Mouse (Mus musculus) hindbrain, embryonic 13.5 days (tissue): ENCODE results near the gene Coil. TPM values are rescaled to one million over a fixed set of nuclear protein-coding genes. Genes with fewer than 3 reads are reported as not detected.

Source experiments
- ATAC-seq: fragments of 200-750 bp; cut with Nextera tagmentation; 2 replicates; pipeline ENCODE4 v1.8.0; 2017; ENCODE audit warnings: moderate TSS enrichment; ENCODE audit not compliant: low FRiP score
- H3K27ac ChIP-seq: fragments of 300-500 bp; sonication (generic); 2 replicates; pipeline ENCODE4 v1.5.1; 2015; ENCODE audit warnings: inconsistent platforms, mild to moderate bottlenecking, moderate library complexity
- H3K27me3 ChIP-seq: fragments of 300-500 bp; sonication (generic); 2 replicates; pipeline ENCODE4 v1.6.1; 2015; ENCODE audit warnings: mild to moderate bottlenecking, inconsistent platforms
- H3K36me3 ChIP-seq: fragments of 300-500 bp; sonication (generic); 2 replicates; pipeline ENCODE4 v1.6.1; 2015; ENCODE audit warnings: mild to moderate bottlenecking, inconsistent platforms
- H3K4me1 ChIP-seq: fragments of 300-500 bp; sonication (generic); replicated peaks from 2 replicates; pipeline ENCODE4 v1.6.1; 2015; ENCODE audit warnings: inconsistent platforms
- H3K4me2 ChIP-seq: fragments of 300-500 bp; sonication (generic); 2 replicates; pipeline ENCODE4 v1.6.1; 2015; ENCODE audit warnings: inconsistent platforms, mild to moderate bottlenecking, moderate library complexity
- H3K4me3 ChIP-seq: fragments of 300-500 bp; sonication (generic); 2 replicates; pipeline ENCODE4 v1.5.1; 2015; ENCODE audit warnings: mild to moderate bottlenecking, inconsistent platforms
- H3K9ac ChIP-seq: fragments of 300-500 bp; sonication (generic); 2 replicates; pipeline ENCODE4 v1.6.1; 2015; ENCODE audit warnings: mild to moderate bottlenecking, inconsistent platforms
- H3K9me3 ChIP-seq: fragments of 300-500 bp; sonication (generic); 2 replicates; pipeline ENCODE4 v1.6.1; 2016; ENCODE audit warnings: inconsistent platforms
- WGBS: fragments of 180-500 bp; shearing (Covaris S2); methylation state at CpG from one replicate; pipeline ENCODE4 v1.1.7; 2015; 5-methylcytosine and 5-hydroxymethylcytosine counted together
- polyA plus RNA-seq: library from polyadenylated mRNA; unstranded; fragments of >200 nt; fragmentation: Nextera tagmentation; extraction: Ambion mirVana; gene quantifications from 2 replicates; pipeline ENCODE4 v1.2.1, GENCODE M21; 2015

Gene Coil
- polyA plus RNA-seq, 1 experiment from 2014 or later, result 26.7 TPM

- Histone ChIP-seq H3K4me2 (no peak overlapping the region), H3K4me1 (peaks cover 6% of the 10 kb centered on the region), H3K27me3 (no peaks in the 10 kb centered on the region), H3K9ac (peak overlapping the region; percentile 39; the same call in 1 of the 2 replicates), H3K9me3 (no peaks in the 10 kb centered on the region), H3K36me3 (peaks cover 11% of the 10 kb centered on the region), H3K27ac (no peak overlapping the region), H3K4me3 (no peak overlapping the region)
- 88% methylated on average over 8 of the region's 8 CpGs for WGBS
- no peak for ATAC-seq
These were observed 20.0 kb upstream of the Coil start for GRCm38 (mm10) chr11:88949802-88950639.

- Histone ChIP-seq H3K4me1 (peaks cover 11% of the 10 kb centered on the region), H3K9ac (peak overlapping the region; percentile 39; the same call in 1 of the 2 replicates), H3K27me3 (no peaks in the 10 kb centered on the region), H3K27ac (no peak overlapping the region), H3K9me3 (no peaks in the 10 kb centered on the region), H3K36me3 (0 out of 2 replicates have a peak, but pooled peaks cover 5% of the 10 kb centered on the region), H3K4me3 (no peak overlapping the region), H3K4me2 (no peak overlapping the region)
- ATAC-seq, result no peak
- 92% methylated on average over 13 of the region's 13 CpGs for WGBS
These were observed 19.3 kb upstream of the Coil start for GRCm38 (mm10) chr11:88950640-88951250.

GRCm38 (mm10) chr11:88951576-88951975 is 18.5 kb upstream of the Coil start:
- Histone ChIP-seq H3K27ac (no peak overlapping the region), H3K4me3 (no peak overlapping the region), H3K27me3 (no peaks in the 10 kb centered on the region), H3K4me1 (peaks cover 11% of the 10 kb centered on the region), H3K9me3 (no peaks in the 10 kb centered on the region), H3K9ac (no peak overlapping the region), H3K4me2 (no peak overlapping the region), H3K36me3 (0 out of 2 replicates have a peak, but pooled peaks cover 5% of the 10 kb centered on the region)
- no peak for ATAC-seq
- 97% methylated on average over 2 of the region's 2 CpGs for WGBS

- 93% methylated on average over 5 of the region's 5 CpGs for WGBS
- H3K9ac ChIP-seq, result no peak overlapping the region
- ATAC-seq, result no peak
- no peaks in the 10 kb centered on the region for H3K27me3 ChIP-seq
- no peaks in the 10 kb centered on the region for H3K9me3 ChIP-seq
- no peak overlapping the region for H3K27ac ChIP-seq
- peaks cover 11% of the 10 kb centered on the region for H3K4me1 ChIP-seq
- no peak overlapping the region for H3K4me2 ChIP-seq
- no peak overlapping the region for H3K4me3 ChIP-seq
- 0 out of 2 replicates have a peak, but pooled peaks cover 5% of the 10 kb centered on the region for H3K36me3 ChIP-seq
These were observed 17.9 kb upstream of the Coil start for GRCm38 (mm10) chr11:88952117-88952516.

GRCm38 (mm10) chr11:88953582-88953981 is 16.5 kb upstream of the Coil start:
- WGBS, result 93% methylated on average over 3 of the region's 3 CpGs

GRCm38 (mm10) chr11:88954803-88955202 is 15.2 kb upstream of the Coil start:
- Histone ChIP-seq H3K4me2 (peak overlapping the region; percentile 61), H3K9me3 (no peaks in the 10 kb centered on the region), H3K4me1 (peaks cover 11% of the 10 kb centered on the region), H3K4me3 (peak overlapping the region; percentile 52), H3K9ac (peak overlapping the region; percentile 68), H3K27me3 (no peaks in the 10 kb centered on the region), H3K27ac (peak overlapping the region; percentile 45; the same call in 1 of the 2 replicates), H3K36me3 (0 out of 2 replicates have a peak, but pooled peaks cover 2% of the 10 kb centered on the region)
- 0 out of 2 replicates have a peak, but pooled peaks have one; percentile 57 for ATAC-seq
- WGBS, result 0% methylated on average over 4 of the region's 4 CpGs

More at GRCm38 (mm10) chr11:88953582-88953981, 16.5 kb upstream of the Coil start:
- Histone ChIP-seq H3K27ac (no peak overlapping the region), H3K4me1 (peaks cover 11% of the 10 kb centered on the region), H3K9me3 (no peaks in the 10 kb centered on the region), H3K36me3 (0 out of 2 replicates have a peak, but pooled peaks cover 5% of the 10 kb centered on the region), H3K4me3 (no peak overlapping the region), H3K4me2 (no peak overlapping the region), H3K9ac (no peak overlapping the region), H3K27me3 (no peaks in the 10 kb centered on the region)
- no peak for ATAC-seq

GRCm38 (mm10) chr11:88955217-88955969 is 14.7 kb upstream of the Coil start, which contains the start of gene Scpep1:
TSS of gene Scpep1 (minus strand) at chr11:88955465.
- 5% methylated on average over 34 of the region's 34 CpGs for WGBS
- peak within 1 kb of the TSS; percentile 58; the same call in 1 of the 2 replicates for H3K27ac ChIP-seq

GRCm38 (mm10) chr11:88958851-88959250 is 11.2 kb upstream of the Coil start:
- Histone ChIP-seq H3K4me2 (no peak overlapping the region), H3K27me3 (no peaks in the 10 kb centered on the region), H3K4me1 (peaks cover 11% of the 10 kb centered on the region), H3K36me3 (no peaks in the 10 kb centered on the region), H3K4me3 (no peak overlapping the region), H3K9me3 (no peaks in the 10 kb centered on the region), H3K27ac (no peak overlapping the region), H3K9ac (no peak overlapping the region)
- ATAC-seq, result no peak
- 82% methylated on average over 3 of the region's 3 CpGs for WGBS

More at GRCm38 (mm10) chr11:88955217-88955969, 14.7 kb upstream of the Coil start, which contains the start of gene Scpep1:
- Histone ChIP-seq H3K9me3 (no peaks in the 10 kb centered on the region), H3K9ac (peak within 1 kb of the TSS; percentile 68), H3K36me3 (0 out of 2 replicates have a peak, but pooled peaks cover 2% of the 10 kb centered on the region), H3K27me3 (no peaks in the 10 kb centered on the region), H3K4me2 (peak within 1 kb of the TSS; percentile 61), H3K4me1 (peaks cover 11% of the 10 kb centered on the region), H3K4me3 (peak within 1 kb of the TSS; percentile 52)
- peak; percentile 95 for ATAC-seq

- H3K36me3 ChIP-seq, result no peaks in the 10 kb centered on the region
- H3K27ac ChIP-seq, result no peak within 1 kb of the TSS
- 89% methylated on average over 2 of the region's 3 CpGs for WGBS
- H3K9me3 ChIP-seq, result no peaks in the 10 kb centered on the region
- no peak within 1 kb of the TSS for H3K4me3 ChIP-seq
- no peak for ATAC-seq
- H3K4me1 ChIP-seq, result no peaks in the 10 kb centered on the region
- H3K4me2 ChIP-seq, result no peak within 1 kb of the TSS
- peaks cover 3% of the 10 kb centered on the region; the same call in 1 of the 2 replicates for H3K27me3 ChIP-seq
- no peak within 1 kb of the TSS for H3K9ac ChIP-seq
These were observed 3.1 kb upstream of the Coil start, which contains the start of gene Elobl for GRCm38 (mm10) chr11:88966881-88967361. TSS of gene Elobl (minus strand) at chr11:88966931.

GRCm38 (mm10) chr11:88973776-88974701 is 4.0 kb downstream of the Coil start:
- Histone ChIP-seq H3K9ac (peak overlapping the region; percentile 80), H3K9me3 (no peaks in the 10 kb centered on the region), H3K4me2 (peak overlapping the region; percentile 67), H3K27ac (peak overlapping the region; percentile 93), H3K4me3 (peak overlapping the region; percentile 62), H3K27me3 (peaks cover 3% of the 10 kb centered on the region; the same call in 1 of the 2 replicates), H3K4me1 (peaks cover 15% of the 10 kb centered on the region), H3K36me3 (no peaks in the 10 kb centered on the region)
- 1% methylated on average over 58 of the region's 62 CpGs for WGBS
- ATAC-seq, result peak; percentile 90

- Histone ChIP-seq H3K4me3 (no peak overlapping the region), H3K27ac (no peak overlapping the region), H3K4me1 (peaks cover 15% of the 10 kb centered on the region), H3K36me3 (peaks cover 3% of the 10 kb centered on the region; the same call in 1 of the 2 replicates), H3K4me2 (no peak overlapping the region), H3K9ac (no peak overlapping the region), H3K27me3 (no peaks in the 10 kb centered on the region), H3K9me3 (no peaks in the 10 kb centered on the region)
- 92% methylated on average over 2 of the region's 2 CpGs for WGBS
- no peak for ATAC-seq
These were observed 6.3 kb downstream of the Coil start for GRCm38 (mm10) chr11:88976320-88976719.
